Mouse (Mus musculus) hindbrain, embryonic 16.5 days (tissue): ENCODE measurements around the gene Gnb5. TPM values are rescaled to one million over a fixed set of nuclear protein-coding genes. Genes with fewer than 3 reads are reported as not detected.
"Not testable (repeated sequence)": the region's sequence is repeated elsewhere in the genome, so short reads cannot be mapped to it uniquely, and the experiment has no call there.

Experiments used
- ATAC-seq: fragments of 200-750 bp; cut with Nextera tagmentation; 2 replicates; pipeline ENCODE4 v1.8.0; 2017; ENCODE audit warnings: moderate TSS enrichment, moderate library complexity
- H3K27ac ChIP-seq: fragments of 300-500 bp; sonication (generic); 2 replicates; pipeline ENCODE4 v1.5.1; 2014; ENCODE audit warnings: low read depth, mild to moderate bottlenecking, control low read depth, low read length, moderate library complexity
- H3K27me3 ChIP-seq: fragments of 300-500 bp; sonication (generic); replicated peaks from 2 replicates; pipeline ENCODE4 v1.6.1; 2014; ENCODE audit warnings: low read length; ENCODE audit not compliant: control insufficient read depth, insufficient read depth
- H3K36me3 ChIP-seq: fragments of 300-500 bp; sonication (generic); 2 replicates; pipeline ENCODE4 v1.6.1; 2014; ENCODE audit warnings: mild to moderate bottlenecking, low read length, moderate library complexity, mixed read lengths; ENCODE audit not compliant: control insufficient read depth, insufficient read depth
- H3K4me1 ChIP-seq: fragments of 300-500 bp; sonication (generic); 2 replicates; pipeline ENCODE4 v1.6.1; 2014; ENCODE audit warnings: low read depth, low read length; ENCODE audit not compliant: control insufficient read depth, insufficient read depth
- H3K4me2 ChIP-seq: fragments of 300-500 bp; sonication (generic); 2 replicates; pipeline ENCODE4 v1.6.1; 2014; ENCODE audit warnings: mild to moderate bottlenecking, low read length, control low read depth, moderate library complexity
- H3K4me3 ChIP-seq: fragments of 300-500 bp; sonication (generic); 2 replicates; pipeline ENCODE4 v1.5.1; 2014; ENCODE audit warnings: mild to moderate bottlenecking, low read length, control low read depth, moderate library complexity
- H3K9ac ChIP-seq: fragments of 300-500 bp; sonication (generic); 2 replicates; pipeline ENCODE4 v1.6.1; 2014; ENCODE audit warnings: low read depth, mild to moderate bottlenecking, control low read depth, low read length, moderate library complexity
- H3K9me3 ChIP-seq: fragments of 300-500 bp; sonication (generic); 2 replicates; pipeline ENCODE4 v1.6.1; 2014; ENCODE audit warnings: mild to moderate bottlenecking, low read length, moderate library complexity; ENCODE audit not compliant: control insufficient read depth
- WGBS: fragments of 180-500 bp; shearing (Covaris S2); extraction: QIAGEN DNeasy Blood & Tissue Kit; methylation state at CpG from one replicate; pipeline ENCODE4 v1.1.7; 2014; 5-methylcytosine and 5-hydroxymethylcytosine counted together
- polyA plus RNA-seq: library from polyadenylated mRNA; unstranded; fragments of >200 nt; fragmentation: Nextera tagmentation; extraction: Ambion mirVana; gene quantifications from 2 replicates; pipeline ENCODE4 v1.2.1, GENCODE M21; 2015

Gnb5 gene
- polyA plus RNA-seq, 1 experiment from 2014 or later = 97.7 TPM

- H3K27me3 ChIP-seq = no peaks in the 10 kb centered on the region
- no peak for ATAC-seq
- H3K4me2 ChIP-seq = no peak overlapping the region
- WGBS = 88% methylated on average over 4 of the region's 4 CpGs
- H3K9ac ChIP-seq = no peak overlapping the region
- no peaks in the 10 kb centered on the region for H3K36me3 ChIP-seq
- no peak overlapping the region for H3K4me3 ChIP-seq
- no peak overlapping the region for H3K27ac ChIP-seq
- H3K9me3 ChIP-seq = no peaks in the 10 kb centered on the region
- no peaks in the 10 kb centered on the region for H3K4me1 ChIP-seq
These were observed 56.1 kb downstream of the Gnb5 start for GRCm38 (mm10) chr9:75362201-75362600.

DNA sequence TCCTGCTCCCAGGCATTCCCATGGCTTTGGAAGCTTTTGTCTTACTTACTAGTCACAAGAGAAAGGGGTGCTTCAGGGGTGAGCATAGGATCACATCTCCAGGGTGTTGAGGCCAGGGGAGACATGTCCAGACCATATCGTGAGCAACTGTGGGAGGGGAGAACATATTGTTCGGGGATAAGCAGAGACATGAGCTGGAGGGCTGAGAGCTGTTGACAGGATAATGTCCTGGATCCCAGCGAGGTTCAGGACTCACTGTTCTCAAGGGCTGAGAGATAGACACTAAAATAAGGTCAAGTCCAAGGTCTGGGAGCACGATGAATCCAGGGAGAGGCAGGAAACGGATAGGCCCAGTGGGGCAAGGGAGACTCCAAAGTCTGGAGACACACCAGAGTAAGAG lies 56.9 kb downstream of the Gnb5 start:
- Histone ChIP-seq H3K4me1 (no peaks in the 10 kb centered on the region), H3K27ac (no peak overlapping the region), H3K36me3 (no peaks in the 10 kb centered on the region), H3K27me3 (no peaks in the 10 kb centered on the region), H3K4me3 (no peak overlapping the region), H3K4me2 (no peak overlapping the region), H3K9me3 (no peaks in the 10 kb centered on the region), H3K9ac (no peak overlapping the region)
- ATAC-seq = no peak
- 78% methylated on average over 5 of the region's 5 CpGs for WGBS

GRCm38 (mm10) chr9:75363702-75364101 lies 57.6 kb downstream of the Gnb5 start:
- ATAC-seq, H3K4me2 ChIP-seq, H3K27me3 ChIP-seq, H3K36me3 ChIP-seq, H3K4me1 ChIP-seq, H3K9me3 ChIP-seq, H3K9ac ChIP-seq, H3K27ac ChIP-seq, H3K4me3 ChIP-seq: not testable (repeated sequence)
- 70% methylated on average over 7 of the region's 7 CpGs for WGBS

DNA sequence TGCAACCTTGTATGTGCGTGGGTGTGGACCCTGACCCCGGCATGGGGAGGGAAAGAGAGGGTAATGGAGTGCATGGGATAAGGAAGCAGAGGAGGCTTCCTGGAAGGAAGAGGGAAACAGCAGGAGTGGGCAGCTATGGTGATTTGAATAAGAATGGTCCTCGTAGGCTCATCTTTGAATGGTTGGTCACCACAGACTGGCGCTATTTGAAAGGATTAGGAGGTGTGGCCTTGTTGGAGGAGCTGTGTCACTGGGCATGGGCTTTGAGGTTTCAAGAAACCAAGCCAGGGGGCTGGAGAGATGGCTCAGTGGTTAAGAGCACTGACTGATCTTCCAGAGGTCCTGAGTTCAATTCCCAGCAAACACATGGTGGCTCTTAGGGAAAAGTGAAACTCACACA lies 59.1 kb downstream of the Gnb5 start:
- no peaks in the 10 kb centered on the region for H3K9me3 ChIP-seq
- no peaks in the 10 kb centered on the region for H3K27me3 ChIP-seq
- H3K4me1 ChIP-seq = no peaks in the 10 kb centered on the region
- no peak overlapping the region for H3K4me2 ChIP-seq
- no peaks in the 10 kb centered on the region for H3K36me3 ChIP-seq
- H3K9ac ChIP-seq = no peak overlapping the region
- no peak for ATAC-seq
- WGBS = 81% methylated on average over 4 of the region's 4 CpGs
- H3K27ac ChIP-seq = no peak overlapping the region
- H3K4me3 ChIP-seq = no peak overlapping the region

DNA sequence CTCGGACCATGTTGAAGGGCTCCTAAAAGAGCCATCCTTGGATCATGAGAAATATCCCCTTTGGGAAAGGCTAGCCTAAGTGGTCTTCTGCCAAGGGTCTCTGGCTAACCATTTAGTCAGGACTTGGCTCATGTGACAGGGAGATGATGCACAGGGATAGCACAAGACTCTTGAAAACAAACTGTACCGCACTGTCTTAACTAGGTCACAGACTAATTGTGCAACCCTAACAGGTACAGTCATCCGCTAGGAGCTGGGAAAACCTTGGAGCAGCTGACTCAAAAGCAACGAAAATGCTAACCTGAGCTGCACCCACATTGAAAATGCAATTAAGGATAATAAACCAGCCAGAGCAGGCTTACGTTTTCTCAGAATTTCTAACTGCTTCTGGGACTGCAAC lies 60.1 kb downstream of the Gnb5 start:
- H3K4me2 ChIP-seq = no peak overlapping the region
- no peak overlapping the region for H3K4me3 ChIP-seq
- WGBS = 72% methylated on average over 5 of the region's 5 CpGs
- no peak overlapping the region for H3K27ac ChIP-seq
- no peaks in the 10 kb centered on the region; the same call in 1 of the 2 replicates for H3K9me3 ChIP-seq
- no peak overlapping the region for H3K9ac ChIP-seq
- H3K36me3 ChIP-seq = no peaks in the 10 kb centered on the region
- no peaks in the 10 kb centered on the region for H3K4me1 ChIP-seq
- H3K27me3 ChIP-seq = no peaks in the 10 kb centered on the region
- ATAC-seq = 0 out of 2 replicates have a peak, but pooled peaks have one; percentile 37

GRCm38 (mm10) chr9:75368779-75369178 lies 62.7 kb downstream of the Gnb5 start:
- Histone ChIP-seq H3K36me3 (no peaks in the 10 kb centered on the region), H3K27me3 (no peaks in the 10 kb centered on the region), H3K4me1 (no peaks in the 10 kb centered on the region), H3K27ac (no peak overlapping the region), H3K9ac (no peak overlapping the region), H3K9me3 (no peaks in the 10 kb centered on the region; the same call in 1 of the 2 replicates), H3K4me2 (no peak overlapping the region), H3K4me3 (no peak overlapping the region)
- WGBS = 79% methylated on average over 3 of the region's 3 CpGs
- ATAC-seq = no peak

DNA sequence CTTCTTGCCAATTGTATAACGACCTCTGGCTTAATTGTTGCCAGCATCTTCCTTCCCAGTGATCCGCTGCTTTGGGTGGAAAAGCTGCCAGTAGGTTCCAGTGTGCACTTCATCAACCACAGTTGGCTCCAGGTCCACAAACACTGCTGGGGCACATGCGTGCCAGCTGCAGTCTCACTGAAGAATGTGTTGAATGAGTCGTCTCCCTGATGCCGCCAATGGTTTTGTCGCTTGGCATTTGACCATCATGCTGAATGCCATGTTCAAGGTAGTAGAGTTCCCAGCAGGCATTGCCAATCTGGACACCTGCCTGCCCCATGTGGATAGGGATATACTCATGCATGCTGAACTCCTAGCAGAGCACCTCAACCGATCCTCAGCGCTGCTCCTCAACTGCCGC lies 69.5 kb downstream of the Gnb5 start:
- ATAC-seq = no peak
- Histone ChIP-seq H3K4me1 (no peaks in the 10 kb centered on the region), H3K4me3 (no peak overlapping the region), H3K27ac (no peak overlapping the region), H3K9me3 (no peaks in the 10 kb centered on the region), H3K9ac (no peak overlapping the region), H3K27me3 (no peaks in the 10 kb centered on the region), H3K4me2 (no peak overlapping the region), H3K36me3 (no peaks in the 10 kb centered on the region)
- 83% methylated on average over 9 of the region's 9 CpGs for WGBS

GRCm38 (mm10) chr9:75376428-75376827 lies 70.3 kb downstream of the Gnb5 start:
- H3K27ac ChIP-seq = no peak overlapping the region
- H3K27me3 ChIP-seq = no peaks in the 10 kb centered on the region
- H3K9me3 ChIP-seq = no peaks in the 10 kb centered on the region
- H3K9ac ChIP-seq = no peak overlapping the region
- no peaks in the 10 kb centered on the region for H3K4me1 ChIP-seq
- H3K4me2 ChIP-seq = no peak overlapping the region
- no peak for ATAC-seq
- H3K36me3 ChIP-seq = no peaks in the 10 kb centered on the region
- WGBS = 71% methylated on average over 1 of the region's 1 CpGs
- H3K4me3 ChIP-seq = no peak overlapping the region

- Histone ChIP-seq H3K9me3 (no peaks in the 10 kb centered on the region), H3K9ac (no peak overlapping the region), H3K4me2 (no peak overlapping the region), H3K36me3 (no peaks in the 10 kb centered on the region), H3K4me3 (no peak overlapping the region), H3K27ac (no peak overlapping the region), H3K27me3 (no peaks in the 10 kb centered on the region), H3K4me1 (no peaks in the 10 kb centered on the region)
- ATAC-seq = no peak
- WGBS = 90% methylated on average over 2 of the region's 2 CpGs
These were observed 72.7 kb downstream of the Gnb5 start for GRCm38 (mm10) chr9:75378774-75379173.

DNA sequence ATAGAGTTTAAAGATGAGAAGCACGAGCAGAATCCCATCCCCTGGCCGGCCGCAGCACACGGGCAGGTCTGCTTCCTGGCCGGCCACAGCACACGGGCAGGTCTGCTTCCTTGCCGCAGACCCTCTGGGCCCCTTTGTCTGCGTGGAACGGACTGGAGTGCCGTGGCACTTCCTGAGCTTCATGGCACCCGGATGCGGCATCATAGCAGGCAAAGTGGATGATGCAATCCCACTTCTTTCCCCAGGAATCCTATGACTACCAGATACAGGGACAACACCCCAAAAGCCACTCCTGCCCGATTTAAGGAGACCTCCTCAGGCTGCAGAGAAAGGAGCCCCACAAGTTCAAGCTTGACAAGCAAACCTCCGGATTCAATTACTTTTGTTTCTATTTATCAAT lies 76.7 kb downstream of the Gnb5 start:
- Histone ChIP-seq H3K27ac (no peak overlapping the region), H3K9ac (no peak overlapping the region), H3K4me3 (no peak overlapping the region), H3K9me3 (no peaks in the 10 kb centered on the region), H3K27me3 (no peaks in the 10 kb centered on the region), H3K4me1 (no peaks in the 10 kb centered on the region), H3K36me3 (peaks cover 11% of the 10 kb centered on the region), H3K4me2 (no peak overlapping the region)
- WGBS = 90% methylated on average over 14 of the region's 14 CpGs
- ATAC-seq = no peak
